Mouse (Mus musculus) thymus, adult 2 months (tissue): ENCODE results near the gene Tbx4. TPM values are rescaled to one million over a fixed set of nuclear protein-coding genes. Genes with fewer than 3 reads are reported as not detected.

ENCODE experiments used
- DNase-seq: peaks from one replicate; pipeline ENCODE4 v3.0.0; 2021
- H3K27ac ChIP-seq: fragments of 200-500 bp; 2 replicates; pipeline ENCODE4 v1.5.1; 2012; ENCODE audit warnings: low read length, control low read depth; ENCODE audit not compliant: control insufficient read depth, insufficient read depth
- H3K27me3 ChIP-seq: fragments of 200-500 bp; 2 replicates; pipeline ENCODE4 v1.6.1; 2012; ENCODE audit warnings: mild to moderate bottlenecking, low read length, moderate library complexity, mixed read lengths; ENCODE audit not compliant: control insufficient read depth, insufficient read depth
- H3K36me3 ChIP-seq: fragments of 200-500 bp; 2 replicates; pipeline ENCODE4 v1.6.1; 2012; ENCODE audit warnings: mild to moderate bottlenecking, low read length, moderate library complexity; ENCODE audit not compliant: control insufficient read depth, insufficient read depth
- H3K4me1 ChIP-seq: fragments of 200-500 bp; replicated peaks from 2 replicates; pipeline ENCODE4 v1.6.1; 2012; ENCODE audit warnings: low read length; ENCODE audit not compliant: control insufficient read depth, insufficient read depth
- H3K4me3 ChIP-seq: fragments of 200-500 bp; 2 replicates; pipeline ENCODE4 v1.5.1; 2012; ENCODE audit warnings: mild to moderate bottlenecking, low read length, control low read depth, moderate library complexity; ENCODE audit not compliant: control insufficient read depth, insufficient read depth
- CTCF ChIP-seq: fragments of 200-500 bp; IDR thresholded peaks from 2 replicates; pipeline ENCODE4 v1.5.1; 2012; ENCODE audit warnings: mild to moderate bottlenecking, control low read depth, low read length, moderate library complexity, borderline replicate concordance; ENCODE audit not compliant: control insufficient read depth, poor library complexity, insufficient read depth; ENCODE audit errors: extremely low read depth
- POLR2A ChIP-seq: fragments of 200-500 bp; IDR thresholded peaks from 2 replicates; pipeline ENCODE4 v1.6.1; 2012; ENCODE audit warnings: mild to moderate bottlenecking, low read length, control low read depth, moderate library complexity; ENCODE audit not compliant: control insufficient read depth, poor library complexity, insufficient read depth; ENCODE audit errors: extremely low read depth
- WGBS: fragments of 180-500 bp; shearing (Covaris S2); methylation state at CpG from one replicate; pipeline ENCODE4 v1.1.7; 2018; 5-methylcytosine and 5-hydroxymethylcytosine counted together
- polyA plus RNA-seq: library from polyadenylated mRNA; depleted of rRNA; stranded (reverse); fragments of >200 nt; gene quantifications from 2 replicates; pipeline ENCODE4 v1.2.3, GENCODE M21; 2012

The Tbx4 gene
- polyA plus RNA-seq, 1 experiment: 0.08 TPM

DNA sequence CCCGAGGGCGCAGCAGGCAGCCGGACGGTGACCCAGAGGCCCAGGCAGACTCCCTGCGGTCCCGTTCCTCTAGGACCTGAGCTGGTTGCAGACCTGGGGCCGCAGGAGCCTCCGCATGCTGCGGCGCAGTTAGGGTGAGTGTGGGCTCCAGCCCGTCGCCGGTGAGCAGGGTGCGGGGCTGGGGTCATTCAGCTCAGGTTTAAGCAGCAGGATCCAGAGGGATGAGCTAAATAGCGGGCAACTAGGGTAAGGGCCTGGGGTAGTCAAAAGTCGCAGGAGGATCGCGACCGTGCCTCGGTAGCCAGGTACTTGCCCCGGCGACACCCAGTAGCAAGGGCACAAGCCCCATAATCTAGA is 185 bp downstream of the Tbx4 start:
- no peak overlapping the region for H3K27ac ChIP-seq
- peaks cover 37% of the 10 kb centered on the region for H3K27me3 ChIP-seq
- DNase-seq: no peak
- no peak overlapping the region for H3K4me3 ChIP-seq
- 23% methylated on average over 22 of the region's 22 CpGs for WGBS
- no peaks in the 10 kb centered on the region for H3K4me1 ChIP-seq
- TF ChIP-seq POLR2A: no peak
- TF ChIP-seq CTCF: no peak
- no peaks in the 10 kb centered on the region for H3K36me3 ChIP-seq

DNA sequence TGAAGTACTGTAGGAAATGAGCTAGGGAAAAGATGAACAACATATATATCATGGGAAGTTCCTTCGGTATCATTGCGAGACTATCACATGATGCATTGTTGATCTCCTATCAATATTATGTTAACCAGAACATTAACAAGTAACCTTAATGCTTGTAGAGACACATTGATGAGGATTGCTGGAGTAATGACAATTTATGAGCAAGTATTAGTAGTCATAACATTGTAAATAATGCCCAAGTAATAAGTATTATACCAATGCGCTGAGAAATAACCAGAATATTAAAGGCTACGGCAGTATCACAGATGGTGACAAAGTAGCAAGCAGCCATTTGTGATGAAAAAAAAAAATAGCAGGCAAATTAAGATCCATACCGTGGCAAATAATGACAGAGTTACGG is 1.1 kb downstream of the Tbx4 start:
- DNase-seq: no peak
- Histone ChIP-seq H3K4me1 (no peaks in the 10 kb centered on the region), H3K27me3 (peaks cover 44% of the 10 kb centered on the region), H3K27ac (no peak overlapping the region), H3K4me3 (no peak overlapping the region), H3K36me3 (no peaks in the 10 kb centered on the region)
- WGBS: 47% methylated on average over 6 of the region's 6 CpGs
- TF ChIP-seq CTCF: no peak
- TF ChIP-seq POLR2A: no peak

- H3K27me3 ChIP-seq: peaks cover 49% of the 10 kb centered on the region
- no peaks in the 10 kb centered on the region for H3K4me1 ChIP-seq
- DNase-seq: no peak
- no peaks in the 10 kb centered on the region for H3K36me3 ChIP-seq
- TF ChIP-seq POLR2A (no peak), CTCF (no peak)
- WGBS: 11% methylated on average over 17 of the region's 17 CpGs
- no peak overlapping the region for H3K27ac ChIP-seq
- no peak overlapping the region for H3K4me3 ChIP-seq
Measured at GRCm38 (mm10) chr11:85887801-85888450, 1.7 kb downstream of the Tbx4 start.

- Histone ChIP-seq H3K4me1 (no peaks in the 10 kb centered on the region), H3K4me3 (no peak overlapping the region), H3K36me3 (no peaks in the 10 kb centered on the region), H3K27ac (no peak overlapping the region), H3K27me3 (peaks cover 51% of the 10 kb centered on the region)
- no peak for DNase-seq
- 14% methylated on average over 26 of the region's 26 CpGs for WGBS
- TF ChIP-seq CTCF (no peak), POLR2A (no peak)
Measured at GRCm38 (mm10) chr11:85888451-85888961, 2.3 kb downstream of the Tbx4 start.

GRCm38 (mm10) chr11:85889056-85889729 is 3.0 kb downstream of the Tbx4 start:
- Histone ChIP-seq H3K4me3 (no peak overlapping the region), H3K27ac (no peak overlapping the region)

GRCm38 (mm10) chr11:85889730-85890562 is 3.7 kb downstream of the Tbx4 start:
- no peak overlapping the region for H3K27ac ChIP-seq
- no peaks in the 10 kb centered on the region for H3K36me3 ChIP-seq
- H3K4me3 ChIP-seq: no peak overlapping the region
- H3K27me3 ChIP-seq: peaks cover 51% of the 10 kb centered on the region
- 13% methylated on average over 47 of the region's 47 CpGs for WGBS
- TF ChIP-seq POLR2A (no peak), CTCF (no peak)
- DNase-seq: no peak
- H3K4me1 ChIP-seq: no peaks in the 10 kb centered on the region

More at GRCm38 (mm10) chr11:85889056-85889729, 3.0 kb downstream of the Tbx4 start:
- 62% methylated on average over 8 of the region's 8 CpGs for WGBS
- Histone ChIP-seq H3K27me3 (peaks cover 51% of the 10 kb centered on the region), H3K36me3 (no peaks in the 10 kb centered on the region), H3K4me1 (no peaks in the 10 kb centered on the region)
- TF ChIP-seq POLR2A: no peak
- TF ChIP-seq CTCF: no peak
- no peak for DNase-seq
